Mouse (Mus musculus): ENCODE results near the gene Mcf2l.

GRCm38 (mm10) chr8:12827124-12827523 lies 46.5 kb upstream of the Mcf2l start:
- TF ChIP-seq CTCF (IDR thresholded peaks at IDR 0.05; ENCODE audit: insufficient read depth, low read depth, low read length) (no peak), POLR2A (IDR thresholded peaks at IDR 0.05; ENCODE audit: insufficient read depth, low read depth, low read length) (no peak)
